Comparison of ENCODE assay signal across 10 mouse cellular contexts in genomic region chr16:20361496-20361895, GRCm38 (mm10). TPM values are rescaled to one million over a fixed set of nuclear protein-coding genes. Genes with fewer than 3 reads are reported as not detected.
"Had no signal": no experiment of that assay in that cellular context is flagged by ENCODE, and none has a peak within 500 bp of the region (broad histone marks: within the 10 kb centered on the region; RNA-seq: fewer than 3 reads in every experiment).

No protein-coding gene starts in this region.

RNA-seq across cellular contexts. Expression of gene Cyp2ab1, which starts 36.3 kb away (rescaled TPM):
- total RNA-seq: midbrain, postnatal 0 days had no signal
- polyA plus RNA-seq: liver, postnatal 0 days; midbrain, embryonic 11.5 days; midbrain, embryonic 13.5 days; midbrain, embryonic 15.5 days; midbrain, postnatal 0 days; neural tube, embryonic 12.5 days; neural tube, embryonic 14.5 days; stomach, embryonic 15.5 days; stomach, postnatal 0 days; testis, adult 2 months had no signal
